Mouse (Mus musculus): ENCODE measurements around the gene Cdkn2c.

Gene Cdkn2c

DNA sequence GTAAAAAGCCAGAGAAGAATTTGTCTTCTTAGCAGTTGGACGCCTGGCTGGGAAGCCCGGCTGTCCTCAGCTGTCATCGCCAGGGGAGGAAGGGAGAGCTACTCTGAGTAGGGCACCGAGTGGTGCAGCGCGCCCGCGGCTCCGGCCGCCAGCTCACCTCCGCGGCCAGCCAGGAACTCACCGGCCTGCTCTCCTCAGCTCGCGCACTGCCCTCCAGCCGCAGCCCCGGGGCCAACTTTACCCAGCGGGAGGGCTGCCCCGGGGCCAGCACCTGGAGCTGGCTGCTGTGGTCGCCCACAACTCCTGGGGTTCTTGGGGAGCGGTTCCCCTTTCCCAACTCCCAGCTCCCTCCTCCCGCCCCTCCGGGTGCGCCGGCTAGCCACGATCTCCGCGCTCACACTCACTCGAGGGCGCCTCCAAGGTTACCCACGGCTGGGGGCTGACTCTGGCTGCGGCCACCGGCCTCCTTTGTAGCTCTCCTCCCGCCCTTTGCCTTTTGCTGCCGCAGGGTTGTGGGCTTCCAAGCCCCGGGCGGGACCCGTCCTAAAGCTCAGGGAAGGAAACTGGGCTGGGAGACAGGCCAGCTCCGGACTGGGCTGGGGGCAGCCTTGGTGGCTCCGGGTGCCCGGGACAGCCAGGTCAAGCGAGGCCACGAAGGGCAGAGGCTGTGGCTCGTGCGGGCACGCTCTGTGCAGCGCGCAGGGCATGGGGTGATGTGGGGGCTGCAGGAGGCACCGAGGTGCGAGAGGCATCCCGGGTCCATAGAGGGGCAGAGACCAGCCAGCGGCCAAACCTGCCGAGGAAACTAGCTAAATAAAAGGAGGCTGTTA is 9.8 kb downstream of the Cdkn2c start:
- DNase-seq (ENCODE audit: extremely low spot score, low spot score): peak; percentile 77

GRCm38 (mm10) chr4:109656301-109656700 is 10.7 kb downstream of the Cdkn2c start:
- peak; percentile 22 for DNase-seq (ENCODE audit: extremely low spot score, low spot score)

GRCm38 (mm10) chr4:109655738-109656137 is 11.3 kb downstream of the Cdkn2c start:
- no peak for DNase-seq (ENCODE audit: extremely low spot score, low spot score)

GRCm38 (mm10) chr4:109654701-109655100 is 12.3 kb downstream of the Cdkn2c start:
- no peak for DNase-seq (ENCODE audit: extremely low spot score, low spot score)

DNA sequence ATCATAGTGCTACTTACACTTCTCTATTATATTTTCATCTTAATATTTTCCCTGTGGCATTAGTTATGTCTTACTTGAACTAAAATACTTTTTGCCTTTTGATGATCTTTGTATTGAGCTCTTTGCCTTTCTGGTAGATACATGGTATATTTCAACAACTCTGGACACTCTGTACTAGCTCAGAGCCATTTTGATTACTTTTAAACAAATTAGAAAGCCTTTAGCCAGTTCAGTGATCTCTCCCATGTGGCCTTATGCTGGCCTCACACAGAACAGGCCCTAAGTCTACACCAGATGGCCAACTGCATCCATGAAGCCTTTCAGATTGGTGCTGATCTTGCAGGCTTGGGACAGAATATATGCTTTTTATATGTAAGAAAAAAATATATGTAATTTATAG is 13.7 kb downstream of the Cdkn2c start:
- no peak for DNase-seq (ENCODE audit: extremely low spot score, low spot score)

DNA sequence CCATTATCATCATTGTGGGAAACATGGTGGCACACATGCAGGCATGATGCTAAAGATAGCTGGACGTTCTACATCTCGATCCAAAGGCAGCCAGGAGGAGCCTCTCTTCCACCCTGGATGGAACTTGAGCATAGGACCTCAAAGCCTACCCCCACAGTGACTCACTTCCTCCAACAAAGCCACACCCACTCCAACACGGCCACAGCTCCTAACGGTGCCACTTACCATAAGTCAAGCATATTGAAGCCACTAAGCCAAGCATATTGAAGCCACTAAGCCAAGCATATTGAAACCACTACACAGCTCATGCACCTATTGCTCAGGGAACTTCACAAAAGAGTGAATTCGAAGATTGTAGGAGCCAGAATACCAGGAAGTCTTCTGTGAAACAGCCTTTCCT is 17.7 kb downstream of the Cdkn2c start:
- no peak for DNase-seq (ENCODE audit: extremely low spot score, low spot score)

GRCm38 (mm10) chr4:109647281-109647680 is 19.7 kb downstream of the Cdkn2c start:
- DNase-seq (ENCODE audit: extremely low spot score, low spot score): no peak

DNA sequence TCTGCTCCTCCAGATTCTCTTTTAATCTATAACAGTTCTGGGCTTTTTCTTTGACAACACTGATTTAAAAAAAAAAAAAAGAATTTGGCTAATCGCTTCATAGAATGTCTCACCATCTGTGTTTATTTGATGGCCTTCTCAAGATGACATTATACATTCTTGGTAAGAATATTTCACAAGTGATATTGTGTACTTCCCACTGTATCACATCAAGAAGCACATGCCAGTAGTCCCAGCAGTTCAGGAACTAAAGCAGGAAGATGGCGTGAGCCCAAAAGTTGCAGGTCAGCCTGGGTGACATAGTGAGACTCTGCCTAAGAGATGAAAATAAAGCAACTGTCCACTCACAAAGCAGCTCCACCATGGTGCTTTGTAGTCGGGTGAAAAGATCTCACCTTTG is 25.5 kb downstream of the Cdkn2c start:
- DNase-seq (ENCODE audit: extremely low spot score, low spot score): no peak

DNA sequence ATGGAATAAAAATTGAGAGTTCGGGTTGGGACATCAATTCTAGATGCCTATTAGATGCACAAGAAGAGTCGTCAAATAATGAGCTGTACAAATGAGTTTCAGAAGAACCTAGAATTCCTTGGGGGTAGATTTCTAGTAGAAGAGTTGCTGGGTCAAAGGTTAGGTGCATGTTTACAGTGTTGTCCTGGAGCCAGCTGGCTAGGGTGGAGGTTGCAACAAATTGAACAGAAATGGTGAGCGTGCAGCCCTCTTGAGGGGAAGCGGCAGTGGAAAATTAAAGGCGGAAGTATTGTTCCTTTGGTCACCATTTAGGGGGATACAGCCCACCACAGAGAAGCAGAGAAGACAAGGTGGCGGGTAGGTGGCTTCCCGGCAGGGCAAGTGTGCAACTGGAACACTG is 26.8 kb downstream of the Cdkn2c start:
- no peak for DNase-seq (ENCODE audit: extremely low spot score, low spot score)

GRCm38 (mm10) chr4:109639356-109639755 is 27.6 kb downstream of the Cdkn2c start:
- no peak for DNase-seq (ENCODE audit: extremely low spot score, low spot score)

DNA sequence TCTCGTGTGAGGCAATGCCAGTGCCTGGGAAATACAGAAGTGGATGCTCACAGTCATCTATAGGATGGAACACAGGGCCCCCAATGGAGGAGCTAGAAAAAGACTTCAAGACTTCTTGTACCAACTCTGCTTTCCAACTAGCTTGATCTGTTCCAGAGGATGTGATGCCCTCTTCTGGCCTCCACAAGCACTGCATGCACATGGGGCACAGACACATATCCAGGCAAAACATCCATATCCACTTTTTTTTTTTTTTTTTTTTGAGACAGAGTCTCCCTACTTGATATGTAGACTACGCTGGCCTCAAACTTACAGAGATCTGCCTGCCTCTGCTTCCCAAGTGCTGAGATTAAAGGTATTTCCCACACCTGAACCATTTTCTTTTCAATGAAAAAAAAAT is 32.0 kb downstream of the Cdkn2c start:
- peak; percentile 18 for DNase-seq (ENCODE audit: extremely low spot score, low spot score)

DNA sequence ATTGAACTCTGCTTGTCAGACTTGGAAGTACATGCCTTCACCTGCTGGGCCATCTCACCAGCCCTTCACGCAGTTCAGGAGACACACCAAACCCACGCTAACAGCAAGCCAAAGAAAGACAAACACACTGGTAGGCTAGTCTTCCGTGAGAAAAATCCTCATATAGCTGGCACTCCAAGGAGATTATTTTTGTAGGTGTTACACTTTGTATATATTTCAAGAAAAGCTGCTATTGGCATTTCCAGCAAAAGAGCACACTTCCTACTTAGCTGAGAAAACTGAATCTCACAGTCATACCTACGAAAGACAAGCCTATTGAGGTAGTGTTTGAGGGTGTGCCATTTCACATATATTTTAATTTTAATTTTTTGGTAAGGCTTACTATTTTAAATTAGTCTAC is 36.0 kb downstream of the Cdkn2c start:
- no peak for DNase-seq (ENCODE audit: extremely low spot score, low spot score)

- no peak for DNase-seq (ENCODE audit: extremely low spot score, low spot score)
Measured at GRCm38 (mm10) chr4:109630215-109630614, 36.8 kb downstream of the Cdkn2c start.

- DNase-seq (ENCODE audit: extremely low spot score, low spot score): no peak
Measured at GRCm38 (mm10) chr4:109612596-109612995, 54.4 kb downstream of the Cdkn2c start.
